12 mouse cellular contexts compared by ENCODE assay signal in genomic region chr4:53750391-53751120, GRCm38 (mm10). TPM values are rescaled to one million over a fixed set of nuclear protein-coding genes. Genes with fewer than 3 reads are reported as not detected.
DNase-seq lines count a peak whose midpoint lies in the region; ATAC-seq lines count a peak whose summit lies in the region.
"Had no signal": no experiment of that assay in that cellular context is flagged by ENCODE, and none has a peak within 500 bp of the region (broad histone marks: within the 10 kb centered on the region; RNA-seq: fewer than 3 reads in every experiment).

No protein-coding gene starts in this region.

- peak; percentile 4 to 20 for DNase-seq in heart, postnatal 14 days
- no peak for DNase-seq in heart, adult 11 months
- DNase-seq in retina, postnatal 1 day, result peak; percentile 17
- DNase-seq in retina, embryonic 14.5 days (ENCODE audit: low spot score), result no peak
- peak; percentile 16 for DNase-seq in layer of hippocampus, adult 9-10 months (ENCODE audit: low spot score)
- DNase-seq in thymus, postnatal 0 days (ENCODE audit: low spot score), result no peak
- no peak for DNase-seq in ovary, postnatal 36 days (ENCODE audit: low spot score)
- DNase-seq: cerebellum, adult 11-12 months; liver, postnatal 0 days had no signal

- no peak for ATAC-seq in megakaryocyte-erythroid progenitor cell, adult 5-6 weeks (replicated peaks; ENCODE audit: low FRiP score, low TSS enrichment, poor library complexity, severe bottlenecking)
- ATAC-seq: activated CD4-positive, CD25-positive, alpha-beta regulatory T cell, adult 4 months; CD4-positive, CD25-positive, alpha-beta regulatory T cell, adult 4 months; liver, postnatal 0 days had no signal

- intact Hi-C loops in heart, postnatal 14 days (cut with DNase I), result no loop called here

RNA-seq across cellular contexts. Expression of gene Tal2, which starts 28.9 kb away (rescaled TPM):
- under 1 TPM; 0.07 to 0.12 TPM for total RNA-seq in heart, postnatal 14 days (2021)
- 0.08 TPM in 1 of 2 replicates, not detected in the other for polyA plus RNA-seq in thymus, postnatal 0 days (2015; fragmentation: Nextera tagmentation; extraction: Ambion mirVana)
- total RNA-seq in megakaryocyte-erythroid progenitor cell, adult 5-6 weeks (2014; fragmentation: Nextera tagmentation), result not detected in 2 replicates
- total RNA-seq in megakaryocyte-erythroid progenitor cell, adult 5-6 weeks (2017), result 0.09 and 0.50 TPM in 2 replicates
- polyA plus RNA-seq: activated CD4-positive, CD25-positive, alpha-beta regulatory T cell, adult 4 months; CD4-positive, CD25-positive, alpha-beta regulatory T cell, adult 4 months; liver, postnatal 0 days had no signal

RNA-seq across cellular contexts. Expression of gene Fktn, which starts 36.8 kb away (rescaled TPM):
- 10 to 100 TPM; 15.1 to 15.6 TPM for total RNA-seq in heart, postnatal 14 days (2021)
- polyA plus RNA-seq in thymus, postnatal 0 days (2015; fragmentation: Nextera tagmentation; extraction: Ambion mirVana), result 4.3 and 4.4 TPM in 2 replicates
- total RNA-seq in megakaryocyte-erythroid progenitor cell, adult 5-6 weeks (2014; fragmentation: Nextera tagmentation), result 9.4 and 9.9 TPM in 2 replicates
- total RNA-seq in megakaryocyte-erythroid progenitor cell, adult 5-6 weeks (2017), result 5.8 and 6.2 TPM in 2 replicates

Comparison
In these comparisons a context has a peak if more than half of its experiments do, and no peak if none do; other contexts are left out.
1. DNase-seq: peak in heart, postnatal 14 days (2 of 2), retina, postnatal 1 day (single experiment) and layer of hippocampus, adult 9-10 months (single experiment); none in heart, adult 11 months (single experiment), retina, embryonic 14.5 days (single experiment), thymus, postnatal 0 days (single experiment) and ovary, postnatal 36 days (single experiment).